11 mouse cellular contexts compared by ENCODE assay signal in genomic region chr5:110466531-110467424, GRCm38 (mm10). TPM values are rescaled to one million over a fixed set of nuclear protein-coding genes. Genes with fewer than 3 reads are reported as not detected.
DNase-seq lines count a peak whose midpoint lies in the region; ATAC-seq lines count a peak whose summit lies in the region.
"Had no signal": no experiment of that assay in that cellular context is flagged by ENCODE, and none has a peak within 500 bp of the region (broad histone marks: within the 10 kb centered on the region; RNA-seq: fewer than 3 reads in every experiment).

No protein-coding gene starts in this region.

- H3K9me3 ChIP-seq in kidney, embryonic 14.5 days (ENCODE audit: control insufficient read depth, low read length): no peaks in the 10 kb centered on the region
- no peaks in the 10 kb centered on the region for H3K9me3 ChIP-seq in forebrain, embryonic 16.5 days (ENCODE audit: control insufficient read depth, low read length)
- no peaks in the 10 kb centered on the region for H3K9me3 ChIP-seq in midbrain, embryonic 15.5 days
- H3K9me3 ChIP-seq: embryonic facial prominence, embryonic 15.5 days had no signal

- peak; percentile 44 for ATAC-seq in kidney, embryonic 14.5 days (ENCODE audit: low FRiP score, low TSS enrichment)
- ATAC-seq in forebrain, embryonic 16.5 days: peak; percentile 64
- 0 out of 2 replicates have a peak, but pooled peaks have one; percentile 24 for ATAC-seq in midbrain, embryonic 15.5 days (replicated peaks)
- ATAC-seq in inflammation-experienced regulatory T-cells, adult 6 months: no peak
- ATAC-seq: Patski had no signal

- H3K27me3 ChIP-seq in kidney, embryonic 14.5 days (ENCODE audit: control insufficient read depth, insufficient read depth, low read length): no peaks in the 10 kb centered on the region
- H3K27me3 ChIP-seq in forebrain, embryonic 16.5 days (replicated peaks; ENCODE audit: control insufficient read depth, insufficient read depth, low read length): no peaks in the 10 kb centered on the region
- H3K27me3 ChIP-seq in midbrain, embryonic 15.5 days (replicated peaks): no peaks in the 10 kb centered on the region
- H3K27me3 ChIP-seq: Patski had no signal

- WGBS in kidney, embryonic 14.5 days: 44% methylated on average over 11 of the region's 11 CpGs
- WGBS in forebrain, embryonic 16.5 days: 47% methylated on average over 11 of the region's 11 CpGs
- 66% methylated on average over 11 of the region's 11 CpGs for WGBS in midbrain, embryonic 15.5 days

- DNase-seq in kidney, postnatal 4 days: no peak
- DNase-seq in adrenal gland, postnatal 14 days: peak; percentile 67
- no peak for DNase-seq in spleen, postnatal 36 days (ENCODE audit: low spot score in 2 of 2)
- DNase-seq in lung, postnatal 10 days: no peak

- no peak overlapping the region for H3K27ac ChIP-seq in kidney, embryonic 14.5 days (ENCODE audit: low read depth, low read length)
- H3K27ac ChIP-seq in forebrain, embryonic 16.5 days (ENCODE audit: low read length): peak overlapping the region; percentile 18; the same call in 1 of the 2 replicates
- H3K27ac ChIP-seq in midbrain, embryonic 15.5 days: no peak overlapping the region
- H3K27ac ChIP-seq: embryonic facial prominence, embryonic 15.5 days; layer of hippocampus, adult 2 months had no signal

- no peak overlapping the region for H3K4me2 ChIP-seq in kidney, embryonic 14.5 days (replicated peaks; ENCODE audit: low read depth, low read length)
- H3K4me2 ChIP-seq in forebrain, embryonic 16.5 days (ENCODE audit: low read length): no peak overlapping the region
- H3K4me2 ChIP-seq in midbrain, embryonic 15.5 days: no peak overlapping the region
- H3K4me2 ChIP-seq: embryonic facial prominence, embryonic 15.5 days had no signal

- H3K4me1 ChIP-seq in kidney, embryonic 14.5 days (ENCODE audit: control insufficient read depth, insufficient read depth, low read length): no peaks in the 10 kb centered on the region
- peaks cover 17% of the 10 kb centered on the region for H3K4me1 ChIP-seq in forebrain, embryonic 16.5 days (replicated peaks; ENCODE audit: control insufficient read depth, insufficient read depth, low read length)
- H3K4me1 ChIP-seq in midbrain, embryonic 15.5 days: no peaks in the 10 kb centered on the region
- H3K4me1 ChIP-seq: embryonic facial prominence, embryonic 15.5 days had no signal

- H3K9ac ChIP-seq in kidney, embryonic 14.5 days (ENCODE audit: low read depth, low read length): no peak overlapping the region
- H3K9ac ChIP-seq in forebrain, embryonic 16.5 days (replicated peaks; ENCODE audit: low read depth, low read length): no peak overlapping the region
- no peak overlapping the region for H3K9ac ChIP-seq in midbrain, embryonic 15.5 days
- H3K9ac ChIP-seq: embryonic facial prominence, embryonic 15.5 days had no signal

- no peaks in the 10 kb centered on the region for H3K36me3 ChIP-seq in kidney, embryonic 14.5 days (ENCODE audit: control insufficient read depth, insufficient read depth, low read length)
- H3K36me3 ChIP-seq in forebrain, embryonic 16.5 days (ENCODE audit: control insufficient read depth, insufficient read depth): no peaks in the 10 kb centered on the region
- H3K36me3 ChIP-seq in midbrain, embryonic 15.5 days (replicated peaks): no peaks in the 10 kb centered on the region
- H3K36me3 ChIP-seq: embryonic facial prominence, embryonic 15.5 days had no signal

- no peak overlapping the region for H3K4me3 ChIP-seq in kidney, embryonic 14.5 days (ENCODE audit: low read length)
- H3K4me3 ChIP-seq in forebrain, embryonic 16.5 days (replicated peaks; ENCODE audit: low read length): no peak overlapping the region
- no peak overlapping the region for H3K4me3 ChIP-seq in midbrain, embryonic 15.5 days
- H3K4me3 ChIP-seq: embryonic facial prominence, embryonic 15.5 days; layer of hippocampus, adult 2 months had no signal

RNA-seq across cellular contexts. Expression of gene Fbrsl1, which starts 18.5 kb away (rescaled TPM):
- 15.7 and 16.7 TPM in 2 replicates for polyA plus RNA-seq in kidney, embryonic 14.5 days (2014; fragmentation: Nextera tagmentation; extraction: Ambion mirVana)
- 74.4 and 78.0 TPM in 2 replicates for total RNA-seq in adrenal gland, postnatal 14 days (2021)
- polyA plus RNA-seq in forebrain, embryonic 16.5 days (2015; fragmentation: Nextera tagmentation; extraction: Ambion mirVana): 19.7 and 23.9 TPM in 2 replicates
- 24.2 and 25.9 TPM in 2 replicates for polyA plus RNA-seq in midbrain, embryonic 15.5 days (2015; fragmentation: Nextera tagmentation; extraction: Ambion mirVana)
- 1 to 10 TPM; 4.2 to 9.1 (median 6.6) TPM for polyA plus RNA-seq in inflammation-experienced regulatory T-cells, adult 6 months (2017; shearing (Covaris generic))
